Mouse (Mus musculus): ENCODE data around the gene Sprtn.

Sprtn gene

GRCm38 (mm10) chr8:124937293-124937692 is 39.6 kb downstream of the Sprtn start:
- DNase-seq (ENCODE audit: low read depth in 1 of 2, low spot score in 2 of 2), result no peak

- no peak for DNase-seq (ENCODE audit: low read depth in 1 of 2, low spot score in 2 of 2)
Measured at GRCm38 (mm10) chr8:124943801-124944200, 46.1 kb downstream of the Sprtn start.

GRCm38 (mm10) chr8:124944406-124944805 is 46.7 kb downstream of the Sprtn start:
- no peak for DNase-seq (ENCODE audit: low read depth in 1 of 2, low spot score in 2 of 2)

- DNase-seq (ENCODE audit: low read depth in 1 of 2, low spot score in 2 of 2), result peak in 1 of 2 experiments; percentile 9
Measured at GRCm38 (mm10) chr8:124947865-124948732, 50.4 kb downstream of the Sprtn start.

- no peak for DNase-seq (ENCODE audit: low read depth in 1 of 2, low spot score in 2 of 2)
Measured at GRCm38 (mm10) chr8:124948733-124949111, 51.0 kb downstream of the Sprtn start.

- DNase-seq (ENCODE audit: low read depth in 1 of 2, low spot score in 2 of 2), result peak in 1 of 2 experiments; percentile 18
Measured at GRCm38 (mm10) chr8:124949209-124950068, 51.8 kb downstream of the Sprtn start, which contains the start of gene Egln1. Egln1 (minus strand) TSS chr8:124949324.

- no peak for DNase-seq (ENCODE audit: low read depth in 1 of 2, low spot score in 2 of 2)
Measured at GRCm38 (mm10) chr8:124950069-124950456, 52.4 kb downstream of the Sprtn start.

- DNase-seq (ENCODE audit: low read depth in 1 of 2, low spot score in 2 of 2), result no peak
Measured at GRCm38 (mm10) chr8:124950865-124951264, 53.2 kb downstream of the Sprtn start.

- no peak for DNase-seq (ENCODE audit: low read depth in 1 of 2, low spot score in 2 of 2)
Measured at GRCm38 (mm10) chr8:124953188-124953587, 55.5 kb downstream of the Sprtn start.

GRCm38 (mm10) chr8:124954572-124955082 is 56.9 kb downstream of the Sprtn start:
- no peak for DNase-seq (ENCODE audit: low read depth in 1 of 2, low spot score in 2 of 2)
